Mouse (Mus musculus) hindbrain, embryonic 15.5 days (tissue): Measurements from ENCODE around the gene Thap12. TPM values are rescaled to one million over a fixed set of nuclear protein-coding genes. Genes with fewer than 3 reads are reported as not detected.

Source experiments
- ATAC-seq: fragments of 200-750 bp; cut with Nextera tagmentation; 2 replicates; pipeline ENCODE4 v1.8.0; 2017; ENCODE audit warnings: low read depth, moderate number of reproducible peaks, moderate TSS enrichment; ENCODE audit not compliant: low FRiP score
- H3K27ac ChIP-seq: fragments of 300-500 bp; sonication (generic); replicated peaks from 2 replicates; pipeline ENCODE4 v1.5.1; 2015; ENCODE audit warnings: mild to moderate bottlenecking, inconsistent platforms
- H3K27me3 ChIP-seq: fragments of 300-500 bp; sonication (generic); 2 replicates; pipeline ENCODE4 v1.6.1; 2015; ENCODE audit warnings: control low read depth, inconsistent platforms
- H3K36me3 ChIP-seq: fragments of 300-500 bp; sonication (generic); 2 replicates; pipeline ENCODE4 v1.6.1; 2015; ENCODE audit warnings: control low read depth, inconsistent platforms
- H3K4me1 ChIP-seq: fragments of 300-500 bp; sonication (generic); replicated peaks from 2 replicates; pipeline ENCODE4 v1.6.1; 2015; ENCODE audit warnings: control low read depth, inconsistent platforms
- H3K4me2 ChIP-seq: fragments of 300-500 bp; sonication (generic); 2 replicates; pipeline ENCODE4 v1.6.1; 2015; ENCODE audit warnings: moderate library complexity, mild to moderate bottlenecking, inconsistent platforms
- H3K4me3 ChIP-seq: fragments of 300-500 bp; sonication (generic); 2 replicates; pipeline ENCODE4 v1.5.1; 2015; ENCODE audit warnings: mild to moderate bottlenecking, inconsistent platforms
- H3K9ac ChIP-seq: fragments of 300-500 bp; sonication (generic); 2 replicates; pipeline ENCODE4 v1.6.1; 2015; ENCODE audit warnings: inconsistent platforms
- H3K9me3 ChIP-seq: fragments of 300-500 bp; sonication (generic); 2 replicates; pipeline ENCODE4 v1.6.1; 2016; ENCODE audit warnings: control low read depth, inconsistent platforms
- WGBS: fragments of 180-500 bp; shearing (Covaris S2); methylation state at CpG from one replicate; pipeline ENCODE4 v1.1.7; 2015; 5-methylcytosine and 5-hydroxymethylcytosine counted together
- polyA plus RNA-seq: library from polyadenylated mRNA; unstranded; fragments of >200 nt; fragmentation: Nextera tagmentation; extraction: Ambion mirVana; gene quantifications from 2 replicates; pipeline ENCODE4 v1.2.1, GENCODE M21; 2015

Thap12 gene
- polyA plus RNA-seq, result 45.2 and 45.9 TPM in 2 replicates

DNA sequence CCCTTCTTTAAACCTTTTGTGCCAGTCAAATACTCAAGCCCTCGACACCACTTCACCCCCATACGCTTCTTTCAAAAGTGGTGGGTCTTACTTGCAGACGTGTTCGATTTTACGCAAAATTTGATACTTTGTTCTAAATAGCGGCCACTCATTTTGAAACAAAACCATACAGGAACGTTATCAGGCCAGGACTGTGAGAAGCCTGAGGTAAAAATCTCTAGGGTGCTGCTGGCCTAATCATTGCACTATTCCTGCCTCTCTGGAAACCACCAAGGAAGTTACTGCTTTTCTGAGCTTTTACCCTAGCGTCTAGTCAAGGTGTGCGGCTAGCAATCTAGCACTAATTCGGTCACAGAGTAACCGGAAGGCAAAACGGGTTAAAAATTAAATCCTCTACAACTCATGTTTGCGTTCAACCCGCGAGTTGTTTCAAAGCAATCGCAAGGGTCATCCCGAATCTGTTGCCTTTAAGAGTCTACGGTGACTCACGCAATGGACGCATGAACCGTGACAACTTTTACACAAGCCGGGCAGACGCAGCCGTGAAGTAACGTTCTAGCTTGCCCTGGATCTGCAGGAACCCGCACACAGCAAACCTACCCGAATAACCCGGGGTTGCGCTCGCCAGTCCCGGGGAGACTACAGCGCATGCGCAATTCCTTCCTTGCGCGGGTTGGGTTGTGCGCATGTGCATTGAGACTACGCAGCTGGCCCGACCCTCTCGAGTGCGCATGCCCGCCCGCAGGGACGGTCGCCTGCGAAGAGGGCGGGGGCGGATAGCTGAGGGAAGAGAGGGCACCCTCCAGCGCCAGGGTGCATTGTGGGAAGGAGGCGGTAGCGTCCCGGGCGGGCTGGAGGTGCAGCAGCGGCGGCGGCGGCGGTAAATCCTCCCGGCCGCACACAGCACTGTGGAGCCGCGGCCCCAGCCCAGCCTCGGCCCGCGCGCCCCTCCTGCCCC, at the start of gene Thap12:
Gene Thap12 (plus strand): TSS at position 821 of the 958 bp plus-strand sequence.
- H3K9ac ChIP-seq, result peak within 1 kb of the TSS; percentile 85
- ATAC-seq, result peak; percentile 99
- no peaks in the 10 kb centered on the region for H3K27me3 ChIP-seq
- H3K36me3 ChIP-seq, result no peaks in the 10 kb centered on the region
- peak within 1 kb of the TSS; percentile 76 for H3K4me3 ChIP-seq
- 2% methylated on average over 62 of the region's 65 CpGs for WGBS
- H3K27ac ChIP-seq, result peak within 1 kb of the TSS; percentile 83
- no peaks in the 10 kb centered on the region for H3K9me3 ChIP-seq
- H3K4me1 ChIP-seq, result peaks cover 29% of the 10 kb centered on the region
- peak within 1 kb of the TSS; percentile 71 for H3K4me2 ChIP-seq

DNA sequence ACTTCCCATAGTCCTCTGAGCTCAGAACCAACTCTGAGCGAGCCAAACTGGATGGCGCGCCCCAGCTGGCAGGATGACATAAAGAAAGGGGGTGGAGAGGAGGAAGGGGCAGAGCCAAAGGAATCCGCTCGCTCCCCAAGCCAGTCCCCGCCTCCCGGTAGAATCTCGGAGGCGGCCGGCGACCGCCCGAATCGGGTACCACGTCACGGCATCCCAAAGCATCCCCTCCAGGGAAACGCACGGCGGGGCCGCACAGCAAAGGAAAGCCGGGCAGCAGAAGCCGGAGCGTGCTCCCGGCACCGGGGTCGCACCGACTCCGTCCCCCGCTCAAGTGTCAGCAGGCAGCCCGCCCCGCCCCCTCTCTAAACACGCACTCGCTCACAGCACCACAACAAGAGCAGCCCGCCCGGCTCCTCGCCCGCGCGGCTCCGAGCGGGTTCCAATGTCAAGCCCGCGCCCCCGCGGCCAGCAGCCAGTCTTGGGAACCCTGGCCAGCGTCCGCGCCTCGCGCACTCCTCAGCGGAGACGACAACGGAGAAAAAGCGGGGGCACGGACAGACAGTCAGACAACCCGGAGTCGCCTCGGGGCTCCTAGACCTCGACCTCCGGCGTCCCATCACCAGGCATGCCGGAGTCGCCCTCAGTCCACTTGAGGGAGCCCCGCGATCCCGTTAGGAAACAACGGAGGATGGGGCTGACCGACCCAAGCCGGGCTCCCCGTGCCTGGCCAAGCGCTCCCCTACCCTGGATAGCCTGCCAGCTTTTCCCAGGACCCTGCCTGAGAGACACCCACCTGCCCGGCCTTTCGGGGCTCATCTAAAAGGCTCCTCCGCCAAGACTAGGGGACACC, 47.0 kb upstream of the Thap12 start:
- H3K4me2 ChIP-seq, result peak overlapping the region; percentile 59
- no peaks in the 10 kb centered on the region for H3K9me3 ChIP-seq
- peaks cover 20% of the 10 kb centered on the region for H3K36me3 ChIP-seq
- peak overlapping the region; percentile 91 for H3K4me3 ChIP-seq
- H3K27ac ChIP-seq, result peak overlapping the region; percentile 91
- WGBS, result under 1% methylated on average over 74 of the region's 74 CpGs
- H3K9ac ChIP-seq, result peak overlapping the region; percentile 92
- no peaks in the 10 kb centered on the region for H3K27me3 ChIP-seq
- peak; percentile 79 for ATAC-seq
- H3K4me1 ChIP-seq, result peaks cover 35% of the 10 kb centered on the region

DNA sequence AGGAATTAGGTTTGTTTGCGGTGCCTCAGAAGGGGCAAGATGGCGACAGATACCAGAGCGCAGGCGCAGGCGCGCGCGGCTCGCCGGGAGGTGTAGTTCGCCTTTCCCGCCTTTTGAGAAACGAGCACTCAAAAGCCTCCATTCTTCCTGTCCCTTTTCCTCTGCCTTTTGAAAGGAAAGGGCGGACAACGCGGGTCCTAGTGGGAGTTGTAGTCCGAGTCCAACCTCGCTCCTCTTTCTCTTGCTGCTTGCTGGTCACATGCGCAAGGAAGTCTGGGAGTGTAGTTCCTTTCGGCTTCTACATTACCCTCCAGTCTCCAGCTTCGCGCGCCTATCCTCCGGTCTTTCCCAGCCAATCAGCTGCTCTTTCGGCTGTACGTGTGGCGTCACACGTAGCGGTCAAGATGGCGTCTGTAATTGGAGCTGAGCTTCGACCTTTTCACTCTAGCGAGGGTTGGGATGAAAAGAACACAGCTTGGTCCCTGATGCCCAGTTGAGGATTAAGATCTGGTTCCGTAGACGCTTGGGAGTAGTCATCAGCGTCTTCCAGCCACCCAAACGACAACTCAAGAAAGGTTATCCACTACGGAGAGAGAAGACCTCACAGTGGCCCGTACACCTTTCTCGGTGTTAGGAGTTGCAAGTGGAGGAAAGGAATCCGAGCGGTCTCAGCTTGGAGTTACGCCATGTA, 46.2 kb upstream of the Thap12 start, which contains the start of gene Emsy:
Gene Emsy (minus strand): TSS at position 253 of the 691 bp plus-strand sequence.
- H3K36me3 ChIP-seq, result peaks cover 20% of the 10 kb centered on the region
- peak within 1 kb of the TSS; percentile 74 for H3K4me2 ChIP-seq
- under 1% methylated on average over 42 of the region's 42 CpGs for WGBS
- peak; percentile 99 for ATAC-seq
- no peaks in the 10 kb centered on the region for H3K9me3 ChIP-seq
- no peaks in the 10 kb centered on the region for H3K27me3 ChIP-seq
- H3K27ac ChIP-seq, result peak within 1 kb of the TSS; percentile 91
- H3K4me3 ChIP-seq, result peak within 1 kb of the TSS; percentile 91
- peaks cover 35% of the 10 kb centered on the region for H3K4me1 ChIP-seq
- peak within 1 kb of the TSS; percentile 92 for H3K9ac ChIP-seq

DNA sequence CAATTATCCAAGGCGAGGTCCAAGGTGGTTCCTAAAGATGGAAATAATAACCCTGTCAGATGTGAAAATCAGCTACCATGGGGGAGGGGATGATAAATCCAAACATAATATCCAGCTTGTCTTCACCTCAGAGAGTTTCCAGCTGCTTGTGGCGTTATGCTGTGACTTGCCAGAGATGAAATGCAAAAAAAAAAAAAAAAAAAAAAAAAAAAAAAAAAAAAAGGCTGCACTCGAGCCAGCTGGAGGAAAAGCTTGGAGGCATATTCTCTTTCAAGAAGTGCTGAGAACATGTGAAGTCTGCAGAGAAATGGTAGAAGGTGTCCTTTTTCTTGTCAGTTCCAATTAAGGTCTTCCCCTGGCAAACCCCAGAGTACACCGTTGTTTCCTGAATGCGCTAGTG, 37.7 kb upstream of the Thap12 start:
- no peak overlapping the region for H3K4me3 ChIP-seq
- no peak overlapping the region for H3K4me2 ChIP-seq
- no peaks in the 10 kb centered on the region for H3K4me1 ChIP-seq
- WGBS, result 66% methylated on average over 5 of the region's 5 CpGs
- no peaks in the 10 kb centered on the region for H3K27me3 ChIP-seq
- no peak for ATAC-seq
- no peak overlapping the region for H3K9ac ChIP-seq
- no peak overlapping the region for H3K27ac ChIP-seq
- no peaks in the 10 kb centered on the region for H3K36me3 ChIP-seq
- no peaks in the 10 kb centered on the region for H3K9me3 ChIP-seq

DNA sequence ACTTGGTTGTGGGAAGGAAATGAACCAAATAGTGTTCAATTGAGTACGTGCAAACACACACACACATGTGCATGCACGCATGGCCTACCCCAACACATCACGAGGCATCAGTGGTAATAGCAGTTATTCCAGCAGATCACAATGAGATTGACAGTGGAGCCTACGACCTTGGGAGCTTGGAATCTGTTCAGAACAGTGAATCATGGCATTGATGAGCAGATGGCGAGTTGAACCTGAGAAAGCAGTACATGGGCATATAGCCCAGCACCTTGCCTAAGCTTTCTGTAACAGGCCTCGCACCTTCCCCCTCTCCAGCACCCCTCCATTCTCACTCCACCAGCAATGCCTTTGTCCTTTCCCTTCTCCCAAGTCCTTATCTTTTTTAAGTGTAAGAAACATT, 37.2 kb upstream of the Thap12 start:
- Histone ChIP-seq H3K27ac (no peak overlapping the region), H3K27me3 (no peaks in the 10 kb centered on the region), H3K9ac (no peak overlapping the region), H3K36me3 (no peaks in the 10 kb centered on the region), H3K4me2 (no peak overlapping the region), H3K9me3 (no peaks in the 10 kb centered on the region), H3K4me3 (no peak overlapping the region), H3K4me1 (no peaks in the 10 kb centered on the region)
- ATAC-seq, result no peak
- 91% methylated on average over 6 of the region's 6 CpGs for WGBS

DNA sequence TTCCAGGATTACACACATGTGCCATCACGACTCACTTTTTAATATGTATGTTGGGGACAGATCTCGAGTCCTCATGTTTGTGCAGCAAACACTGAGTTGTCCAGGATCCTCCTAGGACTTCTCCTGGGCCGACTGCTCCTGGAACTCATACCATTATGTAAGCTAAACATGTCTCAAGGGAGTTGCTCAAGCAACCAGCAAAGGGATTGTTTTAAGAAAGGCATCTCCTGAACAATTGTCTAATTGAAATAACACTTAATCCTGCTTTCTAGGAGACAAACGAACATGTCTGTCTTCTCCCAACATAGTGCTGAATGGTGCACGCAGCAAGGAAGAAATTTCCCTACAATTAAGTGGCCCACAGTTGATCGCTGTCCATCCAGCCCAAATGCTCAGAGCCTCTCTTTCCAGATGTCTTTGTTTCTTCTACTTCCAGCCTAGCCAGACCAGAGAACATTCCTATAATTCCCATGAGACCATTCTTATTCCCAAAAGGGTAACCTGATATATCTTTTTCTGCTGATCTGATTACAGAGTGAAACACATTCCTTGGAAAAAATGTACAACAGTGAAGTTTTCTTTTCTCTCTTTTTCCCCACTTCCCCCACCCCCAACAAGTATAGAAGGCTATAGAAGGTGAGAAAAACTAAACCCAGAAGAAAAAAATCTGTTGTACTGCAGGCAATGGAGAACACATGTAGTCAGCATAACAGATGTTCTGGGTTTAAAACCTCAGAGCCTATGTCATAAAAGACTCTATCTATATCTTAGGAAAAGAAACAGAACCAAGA, 34.8 kb upstream of the Thap12 start:
- no peaks in the 10 kb centered on the region for H3K27me3 ChIP-seq
- H3K4me2 ChIP-seq, result no peak overlapping the region
- H3K36me3 ChIP-seq, result no peaks in the 10 kb centered on the region
- no peaks in the 10 kb centered on the region for H3K4me1 ChIP-seq
- H3K4me3 ChIP-seq, result no peak overlapping the region
- no peaks in the 10 kb centered on the region for H3K9me3 ChIP-seq
- no peak for ATAC-seq
- H3K27ac ChIP-seq, result no peak overlapping the region
- 70% methylated on average over 6 of the region's 6 CpGs for WGBS
- no peak overlapping the region for H3K9ac ChIP-seq

DNA sequence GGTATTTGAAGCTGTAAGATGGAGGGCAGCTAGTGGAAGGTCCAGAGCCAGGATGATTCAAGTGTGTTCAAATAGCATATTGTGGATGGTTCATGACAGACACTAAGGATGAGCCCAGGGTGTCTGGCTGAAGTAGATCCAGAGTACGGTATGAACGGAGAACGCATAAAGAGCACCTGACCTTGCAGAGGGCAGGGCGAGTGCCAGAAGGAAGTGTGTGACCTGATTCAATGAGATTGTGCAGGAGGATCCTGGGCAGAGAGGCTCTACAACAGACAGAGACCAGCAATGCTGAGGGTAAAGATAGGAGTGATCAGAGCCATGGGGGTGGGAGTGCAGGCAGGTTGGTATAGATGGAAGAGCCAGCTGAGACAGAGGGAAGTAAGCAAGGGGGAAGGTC, 32.1 kb upstream of the Thap12 start:
- H3K9me3 ChIP-seq, result no peaks in the 10 kb centered on the region
- H3K9ac ChIP-seq, result no peak overlapping the region
- H3K4me1 ChIP-seq, result no peaks in the 10 kb centered on the region
- H3K27me3 ChIP-seq, result no peaks in the 10 kb centered on the region
- H3K36me3 ChIP-seq, result no peaks in the 10 kb centered on the region
- H3K27ac ChIP-seq, result no peak overlapping the region
- ATAC-seq, result no peak
- no peak overlapping the region for H3K4me2 ChIP-seq
- H3K4me3 ChIP-seq, result no peak overlapping the region
- 94% methylated on average over 4 of the region's 4 CpGs for WGBS

DNA sequence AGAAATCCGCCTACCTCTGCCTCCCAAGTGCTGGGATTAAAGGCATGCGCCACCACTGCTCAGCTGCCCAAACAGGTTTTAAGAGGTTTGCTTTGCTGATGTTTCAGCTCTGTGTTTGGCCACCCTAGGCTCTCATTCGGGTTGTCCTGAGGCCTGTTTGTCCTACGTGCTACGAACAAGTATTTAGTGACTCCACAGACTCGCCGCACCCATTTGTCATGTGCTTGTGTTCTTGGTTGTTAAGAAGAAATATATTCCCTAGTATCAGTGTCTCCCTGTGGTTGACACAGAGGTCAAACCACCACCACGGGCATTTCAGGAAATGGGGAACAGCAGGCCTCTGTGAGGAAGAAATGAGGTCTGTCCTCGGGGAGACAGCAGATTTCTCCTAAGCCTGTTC, 31.5 kb upstream of the Thap12 start:
- H3K36me3 ChIP-seq, result no peaks in the 10 kb centered on the region

DNA sequence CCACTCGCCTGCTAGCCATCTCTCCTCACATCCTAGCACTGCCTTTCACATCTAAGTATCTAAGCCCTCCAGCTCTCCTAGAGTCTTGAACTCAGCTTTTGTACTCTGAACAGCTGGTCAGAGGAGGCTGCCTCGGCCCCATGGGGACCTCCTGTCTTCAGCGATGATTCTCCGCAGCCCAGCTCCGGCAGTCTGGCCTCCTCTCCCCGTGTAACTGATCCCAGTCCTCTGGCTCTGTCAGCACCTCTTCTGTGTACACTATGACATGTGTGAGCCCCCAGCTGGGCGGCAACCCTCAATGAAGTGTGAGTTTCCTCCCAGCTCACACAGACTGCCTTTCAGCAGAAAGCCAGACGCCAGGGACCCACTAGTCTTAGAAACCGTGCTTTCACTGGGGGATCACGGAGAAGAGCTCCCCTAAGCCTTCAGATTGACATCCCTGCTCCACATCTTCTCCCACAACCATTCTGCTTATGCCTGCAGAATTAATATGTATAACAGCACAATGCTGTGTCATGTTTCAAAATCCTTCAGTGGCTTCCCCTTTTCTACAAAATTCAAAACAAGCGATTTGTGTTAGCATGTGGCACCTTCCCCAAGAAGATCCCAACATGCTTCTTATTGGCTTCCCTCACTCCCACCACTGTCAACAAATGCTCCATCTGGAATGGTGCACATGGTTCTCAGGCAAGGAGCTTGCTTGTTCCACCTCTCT, 30.5 kb upstream of the Thap12 start:
- 62% methylated on average over 11 of the region's 11 CpGs for WGBS
- H3K36me3 ChIP-seq, result no peaks in the 10 kb centered on the region
- ATAC-seq, result no peak

More for the DNA sequence above, 31.5 kb upstream of the Thap12 start:
- Histone ChIP-seq H3K27me3 (no peaks in the 10 kb centered on the region), H3K9me3 (no peaks in the 10 kb centered on the region), H3K4me1 (no peaks in the 10 kb centered on the region), H3K4me2 (no peak overlapping the region), H3K4me3 (no peak overlapping the region), H3K27ac (no peak overlapping the region), H3K9ac (no peak overlapping the region)
- no peak for ATAC-seq
- 79% methylated on average over 9 of the region's 9 CpGs for WGBS

DNA sequence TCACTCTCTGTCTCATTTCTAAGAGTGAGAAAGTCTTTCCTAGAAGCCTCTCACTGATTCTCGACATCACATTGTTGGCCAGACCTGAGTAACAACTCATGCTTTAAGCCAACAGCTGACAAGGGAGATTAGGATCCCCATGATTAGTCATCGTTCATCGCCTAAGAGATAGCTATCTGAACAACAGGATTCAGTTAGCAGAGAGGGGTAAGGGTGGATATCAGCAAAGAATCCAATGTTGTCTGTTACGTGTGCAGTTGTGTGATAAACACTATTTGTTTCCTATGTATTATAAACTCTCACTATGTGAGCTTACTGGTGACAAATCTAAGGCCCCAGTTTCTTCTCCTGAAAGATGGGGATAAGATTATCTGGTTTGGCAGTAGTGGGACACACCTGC, 28.6 kb upstream of the Thap12 start:
- H3K27ac ChIP-seq, result no peak overlapping the region
- H3K4me1 ChIP-seq, result 0 out of 2 replicates have a peak, but pooled peaks cover 8% of the 10 kb centered on the region
- ATAC-seq, result no peak
- WGBS, result 82% methylated on average over 4 of the region's 4 CpGs
- no peak overlapping the region for H3K9ac ChIP-seq
- no peaks in the 10 kb centered on the region for H3K9me3 ChIP-seq
- no peak overlapping the region for H3K4me3 ChIP-seq
- H3K27me3 ChIP-seq, result no peaks in the 10 kb centered on the region
- no peaks in the 10 kb centered on the region for H3K36me3 ChIP-seq
- H3K4me2 ChIP-seq, result no peak overlapping the region

More for the DNA sequence above, 30.5 kb upstream of the Thap12 start:
- Histone ChIP-seq H3K9me3 (no peaks in the 10 kb centered on the region), H3K4me3 (no peak overlapping the region), H3K4me1 (no peaks in the 10 kb centered on the region), H3K27ac (no peak overlapping the region), H3K4me2 (no peak overlapping the region), H3K27me3 (no peaks in the 10 kb centered on the region), H3K9ac (no peak overlapping the region)
